Mouse (Mus musculus) lung, postnatal 0 days (tissue): ENCODE measurements around the gene Enox1.

Experiments used
- CTCF ChIP-seq: IDR thresholded peaks from 2 replicates; pipeline ENCODE4 v1.5.1; 2016; ENCODE audit warnings: antibody characterized with exemption, mild to moderate bottlenecking
- EP300 ChIP-seq: IDR thresholded peaks from 2 replicates; pipeline ENCODE4 v1.6.1; 2016; ENCODE audit warnings: antibody characterized with exemption, mild to moderate bottlenecking, control low read depth

DNA sequence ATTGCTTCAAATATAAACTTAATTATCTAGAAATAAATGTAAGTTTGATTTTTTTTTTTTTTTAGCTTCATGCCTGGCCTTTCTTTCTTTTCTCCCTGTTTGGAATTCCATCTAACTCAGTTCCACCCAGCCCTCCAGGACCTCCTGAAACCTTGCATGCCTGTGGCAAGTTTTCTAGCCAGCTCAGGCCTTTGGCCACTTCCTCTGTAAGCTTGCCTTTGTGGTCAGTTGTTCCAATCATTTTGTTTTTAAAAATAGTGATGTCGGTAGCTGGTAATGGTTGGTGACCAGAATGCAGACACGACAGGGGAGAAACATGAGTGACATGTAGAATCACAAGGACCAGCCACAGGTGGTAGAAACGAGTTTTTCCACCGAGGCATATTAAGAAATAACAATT is 307.4 kb downstream of the Enox1 start:
- TF ChIP-seq CTCF (no peak), EP300 (no peak)
